Mouse (Mus musculus): ENCODE data around the gene Cnst. TPM values are rescaled to one million over a fixed set of nuclear protein-coding genes. Genes with fewer than 3 reads are reported as not detected.
A peak's percentile ranks its signal among the peaks of the same experiment; 100 is the strongest.

Gene Cnst
- polyA plus RNA-seq, 1 experiment = 12.7 TPM

DNA sequence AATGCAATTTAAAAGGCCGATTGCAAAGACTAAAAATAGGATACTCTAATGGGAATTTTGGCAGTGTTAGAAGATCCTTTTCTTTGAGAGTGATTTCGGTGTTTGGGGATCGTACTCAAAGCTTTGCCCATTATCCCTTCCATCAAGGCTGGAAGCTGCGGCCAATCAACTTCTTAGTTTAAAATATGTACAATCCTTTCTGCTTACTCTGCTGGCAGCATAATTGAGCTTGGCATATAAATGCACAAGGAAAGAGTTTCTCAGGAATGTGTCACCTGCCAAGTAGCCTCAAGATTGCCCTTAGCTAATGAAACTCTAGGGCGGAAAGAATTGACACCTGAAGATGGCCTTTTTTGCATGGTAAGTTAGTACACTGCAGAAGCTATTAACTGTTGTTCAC is 1.0 kb downstream of the Cnst start:
- H3K4me3 ChIP-seq (ENCODE audit: low read depth, low read length) = no peak overlapping the region
- peaks cover 2% of the 10 kb centered on the region; the same call in 1 of the 2 replicates for H3K36me3 ChIP-seq (ENCODE audit: control insufficient read depth, insufficient read depth, low read length)
- H3K27ac ChIP-seq (ENCODE audit: insufficient read depth, low read depth, low read length) = peak overlapping the region; percentile 16; the same call in 1 of the 2 replicates
- peaks cover 8% of the 10 kb centered on the region; the same call in 1 of the 2 replicates for H3K4me1 ChIP-seq (ENCODE audit: control insufficient read depth, insufficient read depth, insufficient read length, low read length)
- no peaks in the 10 kb centered on the region for H3K27me3 ChIP-seq (ENCODE audit: control insufficient read depth, insufficient read depth, low read length)
- WGBS = 6% methylated on average over 5 of the region's 5 CpGs
- TF ChIP-seq CTCF (IDR thresholded peaks at IDR 0.05; ENCODE audit: extremely low read depth, insufficient read length, insufficient replicate concordance, low read depth, low read length) = no peak
- TF ChIP-seq POLR2A (IDR thresholded peaks at IDR 0.05; ENCODE audit: low read depth, low read length) = no peak

DNA sequence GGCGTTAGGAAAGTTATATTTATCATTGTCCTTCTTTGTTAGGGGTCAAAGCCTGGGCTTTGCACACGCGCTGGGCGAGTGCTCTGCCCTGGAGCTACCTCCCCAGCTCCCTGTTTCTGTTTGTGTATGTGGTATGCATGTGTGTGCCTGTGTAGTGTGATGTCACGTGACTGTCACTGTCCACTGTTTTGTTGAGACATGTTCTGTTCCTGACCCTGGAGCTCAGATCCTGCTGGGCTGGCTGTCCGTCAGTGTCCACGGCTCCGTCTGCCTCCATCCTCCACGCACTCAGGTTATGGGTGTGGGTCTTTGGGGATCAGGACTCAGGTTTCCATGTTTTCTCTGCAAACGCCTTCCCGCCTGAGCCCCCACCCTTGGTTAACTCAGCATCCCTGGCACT is 2.0 kb downstream of the Cnst start:
- 89% methylated on average over 11 of the region's 11 CpGs for WGBS

DNA sequence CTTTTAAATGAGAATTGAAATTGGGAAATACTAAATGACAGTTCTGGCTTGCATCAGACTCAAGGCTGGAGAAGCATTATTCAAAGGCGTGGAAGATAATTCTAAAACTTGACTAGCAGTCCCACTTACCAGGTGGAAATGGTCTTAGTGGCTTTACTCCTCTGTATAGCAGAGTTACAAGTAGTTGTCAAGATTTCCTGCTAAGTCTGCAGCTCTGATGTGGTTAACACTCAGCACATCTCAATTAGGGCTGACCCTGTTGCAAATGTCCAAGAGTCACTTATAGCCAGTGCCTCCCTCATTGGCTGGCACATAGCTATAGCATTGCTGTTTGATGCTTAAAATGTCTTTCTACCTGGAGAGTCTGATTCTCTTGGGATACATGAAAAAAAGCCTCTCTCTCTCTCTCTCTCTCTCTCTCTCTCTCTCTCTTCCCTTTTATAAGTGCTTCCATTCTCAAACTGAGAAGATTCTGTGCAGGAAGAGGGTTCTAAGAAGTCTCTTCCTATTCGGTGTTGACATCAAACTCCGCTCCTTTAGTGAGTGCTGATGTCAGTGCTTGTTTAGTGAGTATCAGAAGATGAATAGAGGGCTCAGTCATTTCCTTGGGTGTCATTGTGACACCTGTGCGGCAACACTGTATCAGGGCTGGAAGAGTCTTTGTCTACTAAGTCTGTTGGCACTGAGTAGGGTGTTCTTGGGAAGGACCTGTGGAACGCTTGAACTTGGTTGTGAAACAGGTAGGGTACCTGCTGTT is 3.0 kb downstream of the Cnst start:
- Histone ChIP-seq H3K27me3 (ENCODE audit: control insufficient read depth, insufficient read depth, low read length) (no peaks in the 10 kb centered on the region), H3K4me1 (ENCODE audit: control insufficient read depth, insufficient read depth, insufficient read length, low read length) (peaks cover 19% of the 10 kb centered on the region; the same call in 1 of the 2 replicates), H3K4me3 (ENCODE audit: low read depth, low read length) (no peak overlapping the region), H3K27ac (ENCODE audit: insufficient read depth, low read depth, low read length) (no peak overlapping the region), H3K36me3 (ENCODE audit: control insufficient read depth, insufficient read depth, low read length) (no peaks in the 10 kb centered on the region)
- 87% methylated on average over 5 of the region's 5 CpGs for WGBS
- TF ChIP-seq CTCF (IDR thresholded peaks at IDR 0.05; ENCODE audit: extremely low read depth, insufficient read length, insufficient replicate concordance, low read depth, low read length) = no peak
- TF ChIP-seq POLR2A (IDR thresholded peaks at IDR 0.05; ENCODE audit: low read depth, low read length) = no peak

More for the DNA sequence above, 2.0 kb downstream of the Cnst start:
- no peaks in the 10 kb centered on the region for H3K27me3 ChIP-seq (ENCODE audit: control insufficient read depth, insufficient read depth, low read length)
- H3K27ac ChIP-seq (ENCODE audit: insufficient read depth, low read depth, low read length) = no peak overlapping the region
- peak overlapping the region; percentile 1 for H3K4me3 ChIP-seq (ENCODE audit: low read depth, low read length)
- no peak for TF ChIP-seq CTCF (IDR thresholded peaks at IDR 0.05; ENCODE audit: extremely low read depth, insufficient read length, insufficient replicate concordance, low read depth, low read length)
- no peak for TF ChIP-seq POLR2A (IDR thresholded peaks at IDR 0.05; ENCODE audit: low read depth, low read length)
- H3K36me3 ChIP-seq (ENCODE audit: control insufficient read depth, insufficient read depth, low read length) = no peaks in the 10 kb centered on the region
- H3K4me1 ChIP-seq (ENCODE audit: control insufficient read depth, insufficient read depth, insufficient read length, low read length) = peaks cover 13% of the 10 kb centered on the region; the same call in 1 of the 2 replicates

DNA sequence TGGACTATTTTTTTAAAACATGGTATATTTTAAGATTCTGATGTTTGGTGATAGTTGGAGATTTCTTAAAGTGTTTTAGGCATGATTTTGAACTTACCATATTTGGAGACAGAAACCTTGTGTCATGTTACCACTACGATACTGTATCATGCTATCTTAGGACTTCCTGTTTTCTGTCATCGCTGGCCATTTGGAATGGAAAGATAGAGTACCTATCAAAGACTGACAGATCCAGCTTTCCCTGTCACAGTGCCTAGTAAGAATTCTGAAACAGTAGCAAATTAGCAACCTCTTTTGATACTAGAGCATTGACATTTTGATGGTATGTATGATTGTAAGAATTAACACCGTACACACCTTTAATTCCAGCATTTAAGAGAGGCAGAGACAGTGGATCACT is 5.2 kb downstream of the Cnst start:
- Histone ChIP-seq H3K27me3 (ENCODE audit: control insufficient read depth, insufficient read depth, low read length) (no peaks in the 10 kb centered on the region), H3K27ac (ENCODE audit: insufficient read depth, low read depth, low read length) (no peak overlapping the region), H3K36me3 (ENCODE audit: control insufficient read depth, insufficient read depth, low read length) (no peaks in the 10 kb centered on the region), H3K4me1 (ENCODE audit: control insufficient read depth, insufficient read depth, insufficient read length, low read length) (peaks cover 19% of the 10 kb centered on the region; the same call in 1 of the 2 replicates), H3K4me3 (ENCODE audit: low read depth, low read length) (no peak overlapping the region)
- TF ChIP-seq CTCF (IDR thresholded peaks at IDR 0.05; ENCODE audit: extremely low read depth, insufficient read length, insufficient replicate concordance, low read depth, low read length) (no peak), POLR2A (IDR thresholded peaks at IDR 0.05; ENCODE audit: low read depth, low read length) (no peak)
- WGBS = 36% methylated on average over 3 of the region's 3 CpGs

DNA sequence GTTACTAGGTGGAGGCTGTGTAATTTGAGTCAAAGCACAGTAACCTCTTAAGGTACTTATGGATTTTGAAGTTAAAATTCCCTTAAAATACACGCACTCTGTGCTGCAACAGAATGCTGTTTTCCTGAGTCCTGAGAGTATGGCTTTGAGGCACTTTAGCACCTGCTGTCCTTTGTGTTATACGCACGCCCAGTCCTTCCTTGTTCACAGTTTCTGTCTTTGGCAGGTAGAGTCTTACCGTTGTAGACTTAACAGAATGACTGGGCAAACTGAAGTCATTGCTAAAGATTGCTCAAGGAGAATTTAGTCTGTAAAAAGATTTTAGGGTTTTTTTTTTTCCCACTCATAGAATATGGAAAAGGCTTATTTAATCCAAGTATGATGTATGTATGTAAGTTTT is 5.8 kb downstream of the Cnst start:
- H3K27me3 ChIP-seq (ENCODE audit: control insufficient read depth, insufficient read depth, low read length) = no peaks in the 10 kb centered on the region
- WGBS = 29% methylated on average over 4 of the region's 4 CpGs
- peak overlapping the region; percentile 47; the same call in 1 of the 2 replicates for H3K27ac ChIP-seq (ENCODE audit: insufficient read depth, low read depth, low read length)
- H3K4me3 ChIP-seq (ENCODE audit: low read depth, low read length) = no peak overlapping the region
- no peaks in the 10 kb centered on the region for H3K36me3 ChIP-seq (ENCODE audit: control insufficient read depth, insufficient read depth, low read length)
- H3K4me1 ChIP-seq (ENCODE audit: control insufficient read depth, insufficient read depth, insufficient read length, low read length) = peaks cover 19% of the 10 kb centered on the region; the same call in 1 of the 2 replicates
- TF ChIP-seq POLR2A (IDR thresholded peaks at IDR 0.05; ENCODE audit: low read depth, low read length) (no peak), CTCF (IDR thresholded peaks at IDR 0.05; ENCODE audit: extremely low read depth, insufficient read length, insufficient replicate concordance, low read depth, low read length) (no peak)

DNA sequence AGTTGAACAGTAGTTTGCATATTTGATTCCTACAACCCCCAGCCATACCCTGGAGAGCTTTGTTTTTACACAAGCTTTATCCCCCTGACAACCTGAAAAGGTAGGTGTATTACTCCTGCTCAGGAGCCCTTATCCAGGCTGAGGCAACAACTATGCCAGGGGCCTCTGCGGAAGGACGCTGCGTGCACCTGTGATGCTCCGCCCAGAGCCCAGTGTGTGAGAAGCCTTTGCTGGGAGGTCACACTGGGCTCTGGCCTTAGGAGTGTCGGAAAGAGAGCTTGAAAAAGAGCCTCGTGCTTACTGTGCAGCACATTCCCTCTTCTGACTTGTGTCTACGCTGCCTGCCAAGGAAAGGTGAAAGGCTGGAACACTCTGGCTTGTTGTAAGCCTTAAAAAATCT is 6.6 kb downstream of the Cnst start:
- H3K36me3 ChIP-seq (ENCODE audit: control insufficient read depth, insufficient read depth, low read length) = no peaks in the 10 kb centered on the region
- H3K4me1 ChIP-seq (ENCODE audit: control insufficient read depth, insufficient read depth, insufficient read length, low read length) = peaks cover 17% of the 10 kb centered on the region; the same call in 1 of the 2 replicates
- no peaks in the 10 kb centered on the region for H3K27me3 ChIP-seq (ENCODE audit: control insufficient read depth, insufficient read depth, low read length)
- no peak overlapping the region for H3K4me3 ChIP-seq (ENCODE audit: low read depth, low read length)
- TF ChIP-seq POLR2A (IDR thresholded peaks at IDR 0.05; ENCODE audit: low read depth, low read length) (no peak), CTCF (IDR thresholded peaks at IDR 0.05; ENCODE audit: extremely low read depth, insufficient read length, insufficient replicate concordance, low read depth, low read length) (no peak)
- H3K27ac ChIP-seq (ENCODE audit: insufficient read depth, low read depth, low read length) = peak overlapping the region; percentile 24; the same call in 1 of the 2 replicates
- 36% methylated on average over 7 of the region's 7 CpGs for WGBS

DNA sequence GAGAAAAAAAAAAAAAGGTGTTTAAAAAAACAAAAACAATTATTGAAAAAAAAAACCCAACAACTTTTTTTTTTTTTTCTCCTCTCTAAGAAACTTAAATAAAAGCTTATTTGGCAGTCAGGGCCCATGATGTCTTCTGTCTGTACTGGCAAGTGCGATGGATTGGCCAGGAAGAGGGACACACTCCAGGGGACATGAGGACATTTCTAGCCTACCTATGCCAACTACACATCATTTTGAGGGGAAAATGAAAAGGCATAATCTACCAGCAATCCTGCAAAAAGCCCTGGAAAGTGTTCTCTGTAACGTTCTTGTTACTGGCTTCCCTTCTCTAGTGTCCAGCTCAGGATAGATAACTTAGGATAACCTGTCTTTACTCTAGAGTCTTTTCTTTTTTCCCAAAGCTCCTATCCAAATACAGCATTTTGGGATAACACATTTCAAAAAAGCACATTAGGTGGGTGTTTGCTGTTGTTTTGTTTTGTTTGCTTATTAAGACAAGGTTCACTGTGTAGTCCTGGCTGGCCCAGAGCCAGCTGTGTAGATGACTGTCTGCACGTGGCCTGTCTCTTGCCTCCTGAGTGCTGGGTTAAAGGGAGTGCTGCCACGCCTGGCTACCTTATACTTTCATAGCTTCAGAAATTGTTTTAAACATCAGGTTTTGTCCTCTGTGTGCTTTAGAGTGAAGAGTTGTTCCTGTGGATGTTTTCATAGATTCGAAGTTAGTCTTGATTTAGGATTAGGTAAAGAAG is 7.2 kb downstream of the Cnst start:
- 39% methylated on average over 5 of the region's 5 CpGs for WGBS
- no peak for TF ChIP-seq CTCF (IDR thresholded peaks at IDR 0.05; ENCODE audit: extremely low read depth, insufficient read length, insufficient replicate concordance, low read depth, low read length)
- Histone ChIP-seq H3K36me3 (ENCODE audit: control insufficient read depth, insufficient read depth, low read length) (no peaks in the 10 kb centered on the region), H3K4me3 (ENCODE audit: low read depth, low read length) (no peak overlapping the region), H3K4me1 (ENCODE audit: control insufficient read depth, insufficient read depth, insufficient read length, low read length) (peaks cover 14% of the 10 kb centered on the region; the same call in 1 of the 2 replicates), H3K27me3 (ENCODE audit: control insufficient read depth, insufficient read depth, low read length) (no peaks in the 10 kb centered on the region), H3K27ac (ENCODE audit: insufficient read depth, low read depth, low read length) (no peak overlapping the region)

All from small intestine, adult 2 months (tissue).